Mouse (Mus musculus) CH12.LX (cell line): ENCODE results near the gene BC030867.

Source experiments
- CTCF ChIP-seq, 2 experiments: IDR thresholded peaks in 1 of 2; conservative IDR thresholded peaks in 1 of 2; 2 replicates each; pipeline ENCODE4 v1.5.1; 2011 to 2012; ENCODE audit warnings: low read depth in 2 of 2, low read length in 2 of 2, improper control_type of control experiment in 1 of 2, inconsistent platforms in 1 of 2, mild to moderate bottlenecking in 1 of 2, moderate library complexity in 1 of 2
- EP300 ChIP-seq: IDR thresholded peaks from 2 replicates; pipeline ENCODE4 v1.6.1; 2011; ENCODE audit warnings: low read length, improper control_type of control experiment
- ETS1 ChIP-seq: conservative IDR thresholded peaks from 2 replicates; pipeline ENCODE4 v1.6.1; 2012; ENCODE audit warnings: low read depth, mild to moderate bottlenecking, inconsistent platforms, low read length, improper control_type of control experiment, moderate library complexity
- HCFC1 ChIP-seq: IDR thresholded peaks from 2 replicates; pipeline ENCODE4 v1.6.1; 2012; ENCODE audit warnings: low read depth, mild to moderate bottlenecking, inconsistent platforms, low read length, improper control_type of control experiment
- PAX5 ChIP-seq: IDR thresholded peaks from 2 replicates; pipeline ENCODE4 v1.6.1; 2012; ENCODE audit warnings: low read length, inconsistent platforms, mixed read lengths
- POLR2A ChIP-seq: IDR thresholded peaks from 2 replicates; pipeline ENCODE4 v1.6.1; 2011; ENCODE audit warnings: low read depth, mild to moderate bottlenecking, improper control_type of control experiment, low read length
- POLR2AphosphoS2 ChIP-seq: IDR thresholded peaks from 2 replicates; pipeline ENCODE4 v1.6.1; 2011; ENCODE audit warnings: low read depth, low read length, improper control_type of control experiment
- ZC3H11A ChIP-seq: IDR thresholded peaks from 2 replicates; pipeline ENCODE4 v1.6.1; 2012; ENCODE audit warnings: low read depth, mild to moderate bottlenecking, inconsistent platforms, low read length, improper control_type of control experiment
- ZMIZ1 ChIP-seq: IDR thresholded peaks from 2 replicates; pipeline ENCODE4 v1.6.1; 2012; ENCODE audit warnings: low read depth, mild to moderate bottlenecking, inconsistent platforms, low read length, improper control_type of control experiment

GRCm38 (mm10) chr11:102277754-102278153 is 29.1 kb downstream of the BC030867 start:
- no peak for TF ChIP-seq POLR2AphosphoS2
- TF ChIP-seq EP300 = no peak
- TF ChIP-seq CTCF (conservative IDR thresholded peaks at IDR 0.05 in 1 of 2, IDR thresholded peaks at IDR 0.05 in 1 of 2; ENCODE audit: low read depth in 2 of 2, low read length in 2 of 2) = no peak
- TF ChIP-seq ETS1 = no peak
- TF ChIP-seq PAX5 = no peak
- TF ChIP-seq ZC3H11A = no peak
- no peak for TF ChIP-seq POLR2A
- TF ChIP-seq HCFC1 = no peak
- TF ChIP-seq ZMIZ1 = no peak
